Mouse (Mus musculus) intestine, postnatal 0 days (tissue): Measurements from ENCODE around the gene Ptbp3. TPM values are rescaled to one million over a fixed set of nuclear protein-coding genes. Genes with fewer than 3 reads are reported as not detected.

ENCODE experiments used
- ATAC-seq: fragments of 200-750 bp; cut with Nextera tagmentation; 2 replicates; pipeline ENCODE4 v1.8.0; 2017; ENCODE audit warnings: mild to moderate bottlenecking, moderate TSS enrichment, moderate library complexity
- H3K27ac ChIP-seq: fragments of 300-500 bp; sonication (generic); 2 replicates; pipeline ENCODE4 v1.5.1; 2014; ENCODE audit warnings: mild to moderate bottlenecking, low read depth, low read length, moderate library complexity
- H3K27me3 ChIP-seq: fragments of 300-500 bp; sonication (generic); replicated peaks from 2 replicates; pipeline ENCODE4 v1.6.1; 2014; ENCODE audit warnings: low read length, mixed read lengths; ENCODE audit not compliant: control insufficient read depth, insufficient read depth
- H3K36me3 ChIP-seq: fragments of 300-500 bp; sonication (generic); 2 replicates; pipeline ENCODE4 v1.6.1; 2014; ENCODE audit warnings: mild to moderate bottlenecking, moderate library complexity; ENCODE audit not compliant: control insufficient read depth, insufficient read depth
- H3K4me1 ChIP-seq: fragments of 300-500 bp; sonication (generic); replicated peaks from 2 replicates; pipeline ENCODE4 v1.6.1; 2014; ENCODE audit warnings: antibody characterized with exemption, low read length, mixed read lengths; ENCODE audit not compliant: control insufficient read depth, insufficient read depth
- H3K4me2 ChIP-seq: fragments of 300-500 bp; sonication (generic); replicated peaks from 2 replicates; pipeline ENCODE4 v1.6.1; 2014; ENCODE audit warnings: low read depth, mild to moderate bottlenecking, moderate library complexity
- H3K4me3 ChIP-seq: fragments of 300-500 bp; sonication (generic); 2 replicates; pipeline ENCODE4 v1.5.1; 2014; ENCODE audit warnings: low read depth, low read length
- H3K9ac ChIP-seq: fragments of 300-500 bp; sonication (generic); 2 replicates; pipeline ENCODE4 v1.6.1; 2014; ENCODE audit warnings: mild to moderate bottlenecking, low read depth, low read length
- H3K9me3 ChIP-seq: fragments of 300-500 bp; sonication (generic); 2 replicates; pipeline ENCODE4 v1.6.1; 2016; ENCODE audit warnings: mixed run types; ENCODE audit not compliant: control insufficient read depth
- CTCF ChIP-seq: sonication (generic); IDR thresholded peaks from 2 replicates; pipeline ENCODE4 v1.5.1; 2016; ENCODE audit warnings: low read depth, mild to moderate bottlenecking, control low read depth, antibody characterized with exemption, moderate library complexity
- WGBS: fragments of 180-500 bp; shearing (Covaris S2); extraction: QIAGEN DNeasy Blood & Tissue Kit; methylation state at CpG from one replicate; pipeline ENCODE4 v1.1.7; 2014; 5-methylcytosine and 5-hydroxymethylcytosine counted together
- polyA plus RNA-seq: library from polyadenylated mRNA; unstranded; fragments of >200 nt; fragmentation: Nextera tagmentation; extraction: Ambion mirVana; gene quantifications from 2 replicates; pipeline ENCODE4 v1.2.1, GENCODE M21; 2015

The Ptbp3 gene
- polyA plus RNA-seq, 1 experiment from 2014 or later: 67.9 TPM

DNA sequence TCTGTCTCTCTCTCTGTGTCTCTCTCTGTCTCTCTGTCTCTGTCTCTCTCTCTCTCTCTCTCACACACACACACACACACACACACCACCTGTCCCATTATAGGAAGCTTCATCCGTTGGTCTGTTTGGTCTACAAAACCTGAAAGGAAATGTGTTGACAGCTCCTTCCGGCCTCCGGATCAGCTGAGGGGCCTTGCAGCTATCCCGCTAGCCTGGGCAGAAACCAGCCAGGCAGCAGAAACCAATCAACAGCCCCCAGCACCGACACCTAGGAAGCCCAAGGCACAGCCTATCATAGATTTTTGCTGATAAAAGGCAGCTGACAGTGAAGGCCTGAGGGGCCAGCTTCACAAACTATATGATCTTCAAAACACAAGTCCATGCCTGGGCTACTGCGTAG, 103.6 kb downstream of the Ptbp3 start:
- WGBS: 51% methylated on average over 6 of the region's 6 CpGs

DNA sequence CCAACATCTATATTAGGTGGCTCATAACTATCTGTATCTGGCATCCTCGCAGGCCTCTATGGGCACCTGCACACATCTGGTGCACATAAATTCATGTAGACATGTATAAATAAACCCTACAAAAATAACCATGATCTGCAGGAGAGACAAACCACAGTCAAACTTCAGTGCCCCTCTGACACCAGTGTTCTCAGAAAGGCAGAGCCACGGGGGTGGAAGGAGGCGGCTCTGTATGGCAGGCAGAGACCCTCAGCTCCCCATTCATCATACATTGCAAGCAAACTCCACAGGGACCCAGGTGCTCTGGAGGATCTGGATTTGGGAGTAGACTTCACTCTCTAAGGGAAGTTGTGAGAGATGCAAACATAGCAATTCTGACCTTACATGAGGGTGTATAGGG, 104.2 kb downstream of the Ptbp3 start:
- Histone ChIP-seq H3K27ac (no peak overlapping the region), H3K9ac (no peak overlapping the region), H3K27me3 (no peaks in the 10 kb centered on the region), H3K4me1 (0 out of 2 replicates have a peak, but pooled peaks cover 7% of the 10 kb centered on the region), H3K4me3 (no peak overlapping the region), H3K9me3 (no peaks in the 10 kb centered on the region), H3K36me3 (no peaks in the 10 kb centered on the region), H3K4me2 (no peak overlapping the region)
- WGBS: 76% methylated on average over 3 of the region's 3 CpGs
- no peak for TF ChIP-seq CTCF
- ATAC-seq: no peak

More for the DNA sequence above, 103.6 kb downstream of the Ptbp3 start:
- no peaks in the 10 kb centered on the region for H3K9me3 ChIP-seq
- H3K9ac ChIP-seq: no peak overlapping the region
- H3K4me2 ChIP-seq: no peak overlapping the region
- no peaks in the 10 kb centered on the region for H3K27me3 ChIP-seq
- TF ChIP-seq CTCF: no peak
- no peak overlapping the region for H3K27ac ChIP-seq
- H3K4me1 ChIP-seq: 0 out of 2 replicates have a peak, but pooled peaks cover 2% of the 10 kb centered on the region
- no peak for ATAC-seq
- no peak overlapping the region for H3K4me3 ChIP-seq
- H3K36me3 ChIP-seq: no peaks in the 10 kb centered on the region

DNA sequence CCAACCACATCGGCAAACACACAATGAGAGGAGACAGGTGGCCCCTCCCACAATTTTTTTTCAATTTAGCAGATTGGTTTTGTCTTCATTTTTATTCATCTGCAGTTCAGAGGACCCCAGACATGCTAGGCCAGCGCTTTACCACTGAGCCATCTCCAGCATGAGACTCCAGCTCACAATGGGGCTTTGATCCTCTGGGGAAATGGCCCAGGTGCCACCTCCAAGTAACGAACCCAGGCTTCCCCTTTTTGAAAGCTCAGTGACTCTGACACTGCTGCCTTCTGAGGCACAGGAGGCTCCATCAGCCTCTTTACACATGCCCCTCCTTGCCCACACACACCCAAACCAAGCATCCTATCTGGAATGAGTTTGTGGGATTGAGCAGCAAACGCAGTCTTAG, 105.1 kb downstream of the Ptbp3 start:
- H3K36me3 ChIP-seq: no peaks in the 10 kb centered on the region
- WGBS: 84% methylated on average over 4 of the region's 4 CpGs

DNA sequence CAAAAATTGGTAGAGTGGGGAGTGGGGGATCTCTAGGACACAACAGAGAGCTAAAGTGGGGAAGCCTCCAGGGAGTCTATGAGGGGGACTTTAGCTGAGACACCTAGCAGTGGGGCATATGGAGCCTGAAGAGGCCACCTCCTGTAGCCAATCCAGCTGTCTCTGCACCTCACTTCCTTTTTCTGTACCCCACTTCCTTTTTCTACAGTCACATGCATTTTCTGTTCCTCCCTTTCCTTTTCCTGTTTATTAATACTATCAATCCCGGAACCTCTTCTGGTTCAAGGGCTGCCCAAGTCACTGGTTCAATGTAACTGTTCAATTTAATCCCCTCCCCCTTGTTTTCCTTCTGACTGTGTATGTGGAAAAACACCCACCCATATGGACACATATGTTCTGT, 107.9 kb downstream of the Ptbp3 start:
- H3K36me3 ChIP-seq: no peaks in the 10 kb centered on the region
- no peak overlapping the region for H3K4me3 ChIP-seq
- H3K4me1 ChIP-seq: peaks cover 7% of the 10 kb centered on the region; the same call in 1 of the 2 replicates
- no peaks in the 10 kb centered on the region for H3K9me3 ChIP-seq
- no peak overlapping the region for H3K4me2 ChIP-seq
- TF ChIP-seq CTCF: no peak
- ATAC-seq: no peak
- 50% methylated on average over 1 of the region's 1 CpGs for WGBS
- no peak overlapping the region for H3K9ac ChIP-seq
- no peaks in the 10 kb centered on the region for H3K27me3 ChIP-seq
- H3K27ac ChIP-seq: no peak overlapping the region; the same call in 1 of the 2 replicates

More for the DNA sequence above, 105.1 kb downstream of the Ptbp3 start:
- H3K4me2 ChIP-seq: no peak overlapping the region
- ATAC-seq: no peak
- H3K27me3 ChIP-seq: no peaks in the 10 kb centered on the region
- no peak overlapping the region for H3K27ac ChIP-seq
- no peak overlapping the region for H3K9ac ChIP-seq
- TF ChIP-seq CTCF: no peak
- no peaks in the 10 kb centered on the region for H3K9me3 ChIP-seq
- H3K4me1 ChIP-seq: 0 out of 2 replicates have a peak, but pooled peaks cover 7% of the 10 kb centered on the region
- H3K4me3 ChIP-seq: no peak overlapping the region

DNA sequence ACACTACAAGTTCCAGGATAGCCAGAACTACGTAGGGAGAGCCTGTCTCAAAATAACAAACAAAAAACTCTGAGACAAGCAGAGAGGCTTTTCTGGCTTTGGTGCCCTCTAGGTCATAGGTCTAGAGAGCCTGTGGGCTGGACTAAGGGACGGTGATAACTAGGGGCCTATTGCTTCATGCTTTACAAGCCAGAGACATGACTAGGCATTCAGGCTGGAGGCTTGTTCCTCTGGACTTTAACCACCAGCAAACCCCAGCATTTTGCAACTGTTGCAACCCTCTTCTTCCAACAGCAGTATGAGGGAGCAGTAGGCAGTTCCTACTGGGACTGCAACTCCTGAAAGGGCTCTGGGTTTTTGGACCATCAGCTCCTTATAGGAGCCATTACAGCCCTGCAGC, 109.2 kb downstream of the Ptbp3 start:
- no peak overlapping the region for H3K4me3 ChIP-seq
- H3K9me3 ChIP-seq: no peaks in the 10 kb centered on the region
- TF ChIP-seq CTCF: 0 out of 2 replicates have a peak, but pooled peaks have one; percentile 20
- peak; percentile 85 for ATAC-seq
- WGBS: 38% methylated on average over 2 of the region's 2 CpGs
- H3K9ac ChIP-seq: no peak overlapping the region
- no peaks in the 10 kb centered on the region for H3K36me3 ChIP-seq
- H3K4me2 ChIP-seq: peak overlapping the region; percentile 17; the same call in 1 of the 2 replicates
- no peaks in the 10 kb centered on the region for H3K27me3 ChIP-seq
- peak overlapping the region; percentile 90 for H3K27ac ChIP-seq
- H3K4me1 ChIP-seq: peaks cover 7% of the 10 kb centered on the region; the same call in 1 of the 2 replicates

DNA sequence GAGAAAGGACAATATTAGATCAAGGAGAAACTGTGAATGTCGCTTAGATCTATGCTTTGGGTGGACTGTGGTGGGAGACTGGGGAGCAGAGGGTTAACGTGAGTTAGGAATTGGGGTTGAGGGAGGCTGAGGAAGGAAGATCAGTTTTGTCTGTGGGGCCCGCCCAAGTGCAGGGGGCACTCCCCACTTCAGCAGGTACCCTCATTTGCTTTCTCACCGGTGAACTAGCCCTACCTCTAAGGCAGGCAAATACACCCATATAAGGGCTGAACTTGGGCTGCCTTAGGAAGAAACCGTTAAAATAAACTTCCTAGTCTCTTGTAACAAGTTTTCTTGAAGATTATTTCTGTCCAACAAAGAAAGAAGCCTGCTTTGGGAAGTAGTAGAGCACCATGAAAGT, 110.1 kb downstream of the Ptbp3 start:
- no peak overlapping the region; the same call in 1 of the 2 replicates for H3K4me3 ChIP-seq
- no peak for ATAC-seq
- no peak overlapping the region for H3K9ac ChIP-seq
- TF ChIP-seq CTCF: no peak
- H3K36me3 ChIP-seq: no peaks in the 10 kb centered on the region
- no peaks in the 10 kb centered on the region for H3K27me3 ChIP-seq
- H3K4me2 ChIP-seq: peak overlapping the region; percentile 99
- H3K4me1 ChIP-seq: peaks cover 7% of the 10 kb centered on the region; the same call in 1 of the 2 replicates
- peak overlapping the region; percentile 90 for H3K27ac ChIP-seq
- no peaks in the 10 kb centered on the region for H3K9me3 ChIP-seq
- WGBS: 30% methylated on average over 5 of the region's 5 CpGs
